Mouse (Mus musculus) retina, embryonic 14.5 days (tissue): Measurements from ENCODE around the gene Tmem30c.

Experiments
- DNase-seq: peaks from one replicate; pipeline ENCODE4 v3.0.0-alpha.2; 2015; ENCODE audit warnings: low spot score

Gene Tmem30c

DNA sequence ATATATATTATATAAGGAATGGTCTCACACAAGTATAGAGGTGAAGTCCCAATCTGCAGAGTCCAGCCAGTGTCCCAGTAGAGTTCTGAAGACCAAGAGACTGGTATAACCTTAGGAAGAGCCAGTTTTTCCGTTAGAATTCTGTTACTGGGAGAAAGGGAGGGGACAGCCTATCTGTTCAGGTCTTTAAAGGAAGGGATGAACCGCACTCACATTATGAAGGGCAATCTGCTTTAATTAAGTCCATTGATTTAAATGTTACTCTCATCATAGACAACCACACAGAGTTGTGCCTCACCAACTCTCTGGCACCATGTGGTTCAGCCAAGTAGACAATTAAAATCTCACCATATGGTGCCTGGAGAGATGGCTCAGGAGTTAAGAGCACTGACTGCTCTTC is at the start of gene Tmem30c:
Tmem30c (minus strand) TSS at position 101 of the 400 bp plus-strand sequence.
- no peak for DNase-seq

DNA sequence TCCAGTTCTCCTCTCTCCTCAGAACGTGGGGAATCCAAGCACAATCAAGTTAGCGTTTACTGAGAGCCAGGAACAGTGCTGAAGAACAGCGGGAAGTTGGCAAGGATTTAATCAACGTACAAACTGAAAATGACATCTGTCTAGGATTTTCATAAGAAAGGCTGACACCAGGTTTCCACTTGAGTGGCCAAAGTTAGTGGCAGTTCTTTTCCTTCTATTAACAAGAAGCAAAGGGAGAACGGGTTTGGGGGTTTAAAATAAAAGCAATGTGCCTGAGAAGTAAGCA is 47.9 kb upstream of the Tmem30c start:
- peak; percentile 75 for DNase-seq

DNA sequence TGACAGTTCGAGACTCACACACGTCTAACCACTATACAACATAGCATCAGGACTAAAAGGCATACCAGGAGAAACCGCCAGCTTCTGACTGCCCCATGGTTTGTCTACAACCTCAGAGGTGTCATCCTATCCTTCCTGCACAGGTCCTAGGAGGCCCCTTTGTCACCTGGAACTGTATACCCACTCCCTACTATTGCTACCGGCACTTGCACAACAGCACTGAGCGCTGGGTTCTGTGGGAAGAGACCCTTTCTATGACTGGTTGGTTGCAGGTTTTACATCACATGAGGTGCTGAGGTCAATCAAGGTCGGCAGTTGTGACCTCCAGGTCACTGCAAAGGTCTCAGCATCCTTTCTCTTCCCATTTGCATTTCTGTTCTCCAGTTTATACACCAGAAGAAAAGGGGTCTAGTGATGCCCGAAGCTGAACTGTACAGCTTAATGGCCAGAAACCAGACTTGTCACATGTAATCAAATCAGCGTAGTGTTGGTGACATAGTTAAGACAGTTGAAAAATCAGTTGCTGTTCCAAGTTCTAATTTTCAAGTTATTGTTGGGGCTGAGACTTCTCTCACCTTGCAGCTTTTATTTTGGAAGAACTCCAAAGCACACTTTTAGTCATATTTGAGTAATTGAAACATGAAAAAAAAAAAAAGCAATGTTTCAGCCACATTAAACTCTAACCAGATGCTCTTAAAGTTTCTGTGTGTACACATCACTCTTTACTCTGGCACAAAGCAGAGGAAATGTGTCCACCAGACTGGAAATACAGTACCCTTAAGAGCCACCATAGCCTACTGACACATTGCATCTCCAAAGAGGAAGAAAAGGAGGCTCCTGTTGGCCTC is 47.3 kb upstream of the Tmem30c start:
- DNase-seq: peak; percentile 75

DNA sequence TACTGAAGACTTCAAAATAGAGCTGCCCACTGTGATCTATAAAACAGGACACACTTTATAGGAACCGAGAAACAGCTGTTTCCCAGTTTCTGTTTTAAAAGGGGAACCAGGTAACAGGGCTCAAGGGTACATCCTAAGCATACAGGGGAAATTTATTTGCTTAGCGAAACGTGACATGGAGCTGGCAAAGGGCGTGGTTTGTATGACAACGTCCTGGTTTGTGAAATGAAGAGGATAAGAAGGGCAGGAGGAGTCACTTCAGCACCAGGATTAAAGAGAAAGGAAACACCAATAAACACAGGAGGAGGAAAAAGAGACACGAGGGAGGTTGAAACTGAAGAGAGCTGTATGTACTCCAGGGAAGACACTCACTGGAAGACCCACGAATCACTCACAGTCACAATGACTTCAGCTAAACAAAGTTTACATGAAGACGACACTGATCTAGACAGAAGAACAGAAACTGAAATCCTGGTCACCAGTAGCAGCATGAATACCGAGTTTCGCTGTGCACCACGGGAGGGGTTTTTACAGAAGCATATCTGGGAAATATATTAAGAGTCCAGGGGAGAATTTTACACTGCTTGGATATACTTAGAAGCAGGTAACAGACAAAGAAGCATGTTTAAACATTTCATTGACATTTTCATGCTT is 44.2 kb upstream of the Tmem30c start:
- no peak for DNase-seq

DNA sequence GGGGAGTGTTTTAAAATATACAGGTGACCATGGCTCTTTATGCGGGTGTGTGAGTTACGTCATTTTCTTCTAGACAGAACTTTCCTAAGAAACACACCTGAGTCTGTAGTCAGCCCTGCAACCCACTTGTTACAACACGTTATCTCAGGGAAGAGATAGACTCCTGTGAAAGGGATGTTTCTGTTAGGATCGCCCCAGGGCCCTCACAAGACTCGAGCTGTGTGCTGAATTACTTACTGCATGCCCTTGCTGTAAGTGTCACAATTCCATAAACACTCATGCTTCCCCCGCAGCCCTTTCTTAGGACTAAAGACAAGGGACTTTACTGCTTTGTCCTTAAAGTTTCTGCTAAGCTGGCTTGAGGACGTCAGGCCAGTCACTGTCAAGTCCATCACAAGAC is 39.6 kb upstream of the Tmem30c start:
- DNase-seq: no peak

DNA sequence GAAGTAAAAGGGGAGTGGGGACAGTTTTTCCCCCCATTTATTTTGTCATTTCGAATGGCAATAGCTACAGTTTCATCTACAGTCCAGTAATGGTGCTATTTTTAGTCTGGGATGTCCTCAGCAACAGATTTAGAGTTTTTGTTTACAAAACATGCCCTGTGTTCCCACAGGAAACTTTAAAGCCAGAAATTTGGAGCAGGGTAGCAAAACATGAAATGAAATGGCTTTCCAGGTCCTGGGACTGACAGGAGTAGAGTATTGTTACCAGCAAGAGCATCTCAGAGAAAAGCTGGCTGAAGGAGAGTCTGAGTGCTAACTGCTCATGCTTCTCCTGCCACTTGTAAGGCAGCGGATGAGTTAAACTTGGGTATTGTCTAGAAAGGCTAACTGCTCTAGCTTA is 37.4 kb upstream of the Tmem30c start:
- DNase-seq: no peak

DNA sequence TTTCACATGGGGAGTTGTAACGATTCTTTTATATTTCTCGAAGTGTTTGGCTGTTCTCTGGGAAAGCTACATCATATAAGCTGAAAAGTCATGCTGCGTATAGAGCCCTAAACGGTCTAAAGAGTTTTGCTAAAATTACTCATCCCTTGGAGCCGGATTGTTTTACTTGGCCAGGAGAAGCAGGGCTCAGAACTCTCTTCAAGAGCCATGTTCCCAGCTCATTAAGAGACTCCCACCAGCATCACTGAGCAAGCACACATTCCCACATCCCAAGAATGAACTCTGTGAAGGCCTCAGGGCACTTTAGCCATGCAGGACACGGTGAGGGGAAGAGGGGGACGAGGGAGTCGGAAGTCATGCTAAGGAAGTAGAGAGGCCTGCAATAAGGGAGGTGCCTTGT is 36.4 kb upstream of the Tmem30c start:
- no peak for DNase-seq

DNA sequence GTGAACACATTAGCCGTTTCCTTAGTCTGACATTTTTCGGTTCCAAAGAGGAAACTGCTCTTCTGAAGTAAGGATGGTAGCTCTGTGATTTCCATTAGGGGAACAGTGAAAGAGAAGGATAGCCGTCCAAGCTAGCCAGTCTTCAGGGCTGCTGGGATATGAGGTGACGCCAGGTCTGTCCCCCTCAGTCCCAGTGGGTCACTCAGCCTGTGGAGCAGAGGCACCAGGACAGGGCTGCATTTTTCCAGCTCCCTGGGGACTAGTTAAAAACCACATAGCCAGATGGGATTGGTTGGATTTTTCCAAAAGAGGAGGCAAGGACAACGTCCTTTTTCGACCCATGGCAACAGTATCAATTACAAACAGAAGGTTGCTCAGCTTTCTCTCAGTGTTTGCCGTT is 34.3 kb upstream of the Tmem30c start:
- no peak for DNase-seq

DNA sequence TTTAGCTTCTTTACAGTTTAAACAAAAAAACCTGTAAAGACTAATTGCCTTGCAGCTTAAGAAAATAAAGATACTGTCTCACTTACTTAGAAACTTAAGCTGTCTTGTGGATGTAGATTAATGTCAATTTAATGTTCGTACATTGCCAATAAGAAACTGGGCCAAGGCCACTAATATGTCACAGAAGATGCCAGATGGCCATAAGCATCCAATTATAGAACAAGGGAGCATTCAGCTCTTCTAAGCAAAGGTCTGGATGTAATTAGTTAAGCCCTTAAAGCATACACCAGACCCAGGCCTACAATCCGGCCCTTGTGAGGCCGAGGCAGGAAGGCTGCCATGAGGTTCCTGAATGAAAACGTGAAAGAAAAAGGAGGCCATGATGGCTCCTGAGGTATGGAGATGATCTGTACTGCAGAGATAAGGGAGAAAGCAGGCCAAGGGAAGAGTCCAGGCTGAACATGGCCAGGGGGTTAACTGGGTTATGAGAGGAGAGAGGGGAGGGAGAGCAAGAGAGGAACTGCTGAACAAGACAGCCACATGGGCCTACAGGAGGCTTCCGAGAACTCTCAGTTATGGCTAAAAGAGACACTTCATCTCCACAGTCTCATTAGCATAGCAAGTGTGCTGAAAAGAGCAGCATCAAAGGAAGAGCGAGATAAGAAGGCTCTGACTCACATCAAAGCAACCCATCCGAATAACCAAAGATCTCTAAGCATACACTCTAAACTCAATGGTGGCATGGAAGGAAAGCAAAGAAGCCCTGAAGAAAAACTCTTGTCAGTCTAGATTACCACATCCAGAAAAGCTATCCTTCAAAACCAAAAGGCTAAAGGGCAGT is 26.8 kb upstream of the Tmem30c start:
- peak; percentile 41 for DNase-seq

DNA sequence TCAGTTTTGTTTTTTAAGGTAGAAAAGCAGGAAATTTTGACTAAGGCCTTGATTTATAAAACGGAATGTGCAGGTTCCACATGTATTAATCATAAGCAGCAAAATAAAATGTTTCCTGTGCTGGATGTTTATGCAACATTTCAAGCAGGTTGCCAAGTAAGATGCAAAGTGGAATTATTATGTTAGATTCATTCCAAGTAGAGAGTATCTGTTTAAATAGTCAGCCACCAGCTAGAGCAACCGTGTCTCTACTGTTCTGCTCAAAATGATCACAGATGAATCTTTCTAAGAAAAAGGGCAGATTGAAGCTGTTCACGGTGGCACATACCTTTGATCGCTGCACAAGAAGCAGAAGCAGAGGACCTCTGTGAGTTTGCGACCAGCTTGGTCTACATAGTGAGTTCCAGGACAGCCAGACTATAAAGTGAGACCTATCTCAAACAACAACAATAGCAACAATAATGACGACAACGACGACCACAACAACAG is 26.0 kb upstream of the Tmem30c start:
- no peak for DNase-seq

DNA sequence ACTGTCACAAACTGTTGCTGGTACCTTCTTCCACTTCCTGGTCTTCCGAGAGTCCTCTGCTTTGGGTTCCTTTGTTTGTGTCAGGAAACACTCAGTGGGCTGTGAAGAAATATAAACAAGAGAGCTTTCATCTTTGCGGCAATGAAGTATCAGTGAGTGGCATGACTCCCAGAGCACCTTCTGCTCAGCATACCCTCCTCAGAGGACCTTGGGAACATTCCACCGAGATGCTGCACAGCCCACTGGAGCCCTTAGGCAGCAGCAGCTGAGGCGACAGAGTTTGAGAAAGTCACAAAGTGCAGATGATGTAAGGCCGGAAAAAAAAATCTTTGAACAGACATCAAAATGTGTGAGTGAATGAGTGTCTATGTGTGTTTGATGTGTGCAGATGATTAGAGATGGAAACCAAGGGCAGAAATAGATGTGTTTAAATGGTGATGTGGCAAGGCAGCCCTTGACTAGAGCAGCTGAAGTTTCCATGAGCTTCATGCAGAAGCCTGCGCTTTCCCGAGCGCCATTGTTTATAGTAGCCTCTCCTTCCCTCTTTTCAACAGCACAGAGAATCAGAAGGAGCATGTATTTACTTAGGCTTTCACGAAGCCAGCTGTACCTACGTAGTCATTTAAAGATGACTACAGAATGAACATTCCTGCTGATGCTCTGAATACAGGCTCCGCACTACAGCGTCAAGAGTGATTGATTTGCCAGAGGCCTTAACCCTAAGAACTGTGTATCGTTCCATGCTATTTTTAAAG is 25.4 kb upstream of the Tmem30c start:
- DNase-seq: no peak

DNA sequence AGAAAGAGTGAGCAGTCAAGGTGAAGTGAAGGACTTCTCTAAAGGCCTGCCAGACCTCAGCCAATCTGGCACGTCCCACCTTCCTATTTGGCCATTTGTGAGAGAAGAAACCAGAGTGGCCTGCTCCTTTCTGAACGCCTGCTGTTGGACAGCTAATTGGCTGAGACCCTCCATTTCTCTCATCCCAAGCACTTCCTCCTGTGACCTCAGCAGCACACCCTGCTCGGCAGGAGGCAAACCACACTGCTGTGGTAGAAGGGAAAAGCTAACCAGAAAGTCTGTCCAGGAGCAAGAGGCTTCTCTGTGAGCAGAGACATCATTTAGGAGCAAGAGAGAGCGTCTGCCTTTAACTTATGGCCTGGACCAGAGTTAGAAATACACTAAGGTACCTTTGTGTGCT is 24.5 kb upstream of the Tmem30c start:
- DNase-seq: no peak

DNA sequence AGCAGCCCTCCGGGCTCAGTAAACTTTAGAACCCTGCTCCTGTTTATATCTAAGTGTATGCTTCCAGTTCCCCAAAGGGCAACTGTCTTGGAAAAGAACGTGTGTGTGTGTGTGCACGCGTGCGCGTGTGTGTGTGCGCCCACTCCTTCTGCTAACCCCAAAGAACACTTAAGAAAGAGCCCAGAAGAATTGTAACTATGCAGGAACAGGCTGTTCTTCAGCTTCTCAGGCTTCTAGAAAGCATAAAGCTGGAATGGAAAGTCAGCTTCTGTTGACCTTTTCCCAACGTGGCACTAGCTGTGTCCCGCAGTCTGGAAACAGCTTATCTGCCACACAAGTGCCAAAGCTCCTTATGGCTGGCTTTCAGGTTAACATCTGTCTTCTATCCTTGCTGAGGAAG is 22.4 kb upstream of the Tmem30c start:
- no peak for DNase-seq

DNA sequence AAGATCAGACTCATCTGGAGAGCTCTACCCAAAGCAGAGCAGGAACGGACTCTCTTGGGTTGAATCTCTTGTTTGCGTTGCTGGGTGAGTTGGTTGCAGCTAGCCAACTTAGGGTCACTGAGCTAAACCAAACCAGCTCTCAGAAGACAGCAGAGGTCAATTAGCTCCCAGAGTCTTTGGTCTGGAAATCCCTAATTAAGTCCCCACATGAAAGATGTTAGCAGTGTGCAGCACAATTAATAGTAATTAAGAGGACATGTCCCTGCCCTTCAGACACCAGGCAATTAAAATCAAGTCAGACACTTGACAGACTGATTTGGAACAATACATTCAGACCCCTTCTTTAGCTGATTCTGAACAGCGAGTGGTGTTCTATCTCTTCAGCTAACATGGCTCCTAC is 21.6 kb upstream of the Tmem30c start:
- peak; percentile 81 for DNase-seq

DNA sequence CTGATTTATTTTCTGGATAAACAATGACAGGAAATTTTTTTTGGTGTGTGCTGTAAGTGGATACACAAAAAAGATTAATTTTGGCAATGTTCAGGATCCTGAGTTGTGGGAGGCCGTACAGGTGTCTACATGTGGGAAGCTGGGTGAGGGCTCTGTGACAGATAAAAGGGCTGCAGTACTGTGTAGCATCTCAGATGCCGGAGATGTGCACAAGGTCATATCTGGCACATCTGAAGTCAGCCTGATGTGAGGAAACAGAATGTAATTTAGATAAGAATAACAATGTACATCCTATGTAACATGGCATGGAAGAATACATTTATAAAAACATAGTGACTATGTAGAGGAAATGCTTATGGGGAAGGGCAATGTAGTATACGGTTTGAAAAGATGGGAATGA is 20.8 kb upstream of the Tmem30c start:
- DNase-seq: no peak

DNA sequence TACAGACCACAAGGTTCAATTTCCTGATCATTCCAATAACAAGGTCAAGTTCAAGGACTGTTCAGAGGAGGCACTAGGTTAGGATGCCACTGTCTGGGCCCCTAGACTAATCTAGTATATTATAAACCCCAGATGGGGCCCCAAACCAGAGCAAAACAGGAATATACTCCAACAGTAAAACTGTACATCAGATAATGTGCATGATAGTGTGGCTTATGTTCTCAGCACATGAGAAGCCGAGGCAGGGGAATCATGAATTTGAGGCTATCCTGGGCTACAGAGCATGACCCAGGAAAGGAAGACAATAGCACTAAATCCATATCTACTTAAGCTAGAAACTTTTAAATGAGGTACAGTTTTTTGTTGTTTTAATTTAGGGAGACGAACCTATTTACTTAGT is 19.5 kb upstream of the Tmem30c start:
- DNase-seq: no peak

DNA sequence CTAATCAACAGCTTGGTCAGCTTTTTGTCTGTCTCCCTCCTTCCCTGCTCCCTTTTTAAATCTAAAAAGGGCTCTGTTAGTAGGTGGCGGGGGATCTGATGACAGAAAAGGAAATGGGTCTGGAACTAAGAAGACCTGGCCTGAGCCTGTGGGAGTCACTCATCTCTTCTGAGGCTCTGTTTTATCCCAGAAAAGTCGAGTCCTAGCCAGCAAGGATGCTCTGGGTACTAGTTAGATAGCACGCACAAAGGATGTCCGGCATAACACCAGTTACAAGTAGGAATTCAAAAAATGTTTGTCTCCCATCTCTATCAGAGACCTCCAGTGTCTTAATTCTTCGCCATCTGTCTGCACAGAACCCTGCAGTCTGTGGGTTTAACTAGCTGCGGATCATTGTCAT is 12.8 kb upstream of the Tmem30c start:
- no peak for DNase-seq

DNA sequence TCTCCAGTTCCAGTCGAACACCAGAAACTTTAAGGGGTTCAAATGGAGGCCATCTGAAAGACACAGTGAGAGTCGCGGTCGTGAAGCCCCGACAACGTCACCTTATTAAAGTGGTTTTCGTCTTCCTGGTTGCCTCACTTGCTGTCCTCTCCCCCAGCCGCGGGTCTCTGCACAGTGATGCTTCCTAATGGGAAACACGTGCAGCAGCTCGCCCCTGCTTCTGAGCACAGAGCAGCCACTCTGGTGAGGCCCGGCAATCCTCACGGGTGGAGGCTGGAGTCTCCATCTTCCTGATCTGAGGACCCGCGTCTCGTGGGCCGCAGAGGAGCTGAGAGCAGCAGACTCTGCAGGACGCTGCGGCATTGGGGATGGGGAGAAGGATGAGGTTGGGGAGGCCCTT is 11.1 kb upstream of the Tmem30c start:
- DNase-seq: no peak

DNA sequence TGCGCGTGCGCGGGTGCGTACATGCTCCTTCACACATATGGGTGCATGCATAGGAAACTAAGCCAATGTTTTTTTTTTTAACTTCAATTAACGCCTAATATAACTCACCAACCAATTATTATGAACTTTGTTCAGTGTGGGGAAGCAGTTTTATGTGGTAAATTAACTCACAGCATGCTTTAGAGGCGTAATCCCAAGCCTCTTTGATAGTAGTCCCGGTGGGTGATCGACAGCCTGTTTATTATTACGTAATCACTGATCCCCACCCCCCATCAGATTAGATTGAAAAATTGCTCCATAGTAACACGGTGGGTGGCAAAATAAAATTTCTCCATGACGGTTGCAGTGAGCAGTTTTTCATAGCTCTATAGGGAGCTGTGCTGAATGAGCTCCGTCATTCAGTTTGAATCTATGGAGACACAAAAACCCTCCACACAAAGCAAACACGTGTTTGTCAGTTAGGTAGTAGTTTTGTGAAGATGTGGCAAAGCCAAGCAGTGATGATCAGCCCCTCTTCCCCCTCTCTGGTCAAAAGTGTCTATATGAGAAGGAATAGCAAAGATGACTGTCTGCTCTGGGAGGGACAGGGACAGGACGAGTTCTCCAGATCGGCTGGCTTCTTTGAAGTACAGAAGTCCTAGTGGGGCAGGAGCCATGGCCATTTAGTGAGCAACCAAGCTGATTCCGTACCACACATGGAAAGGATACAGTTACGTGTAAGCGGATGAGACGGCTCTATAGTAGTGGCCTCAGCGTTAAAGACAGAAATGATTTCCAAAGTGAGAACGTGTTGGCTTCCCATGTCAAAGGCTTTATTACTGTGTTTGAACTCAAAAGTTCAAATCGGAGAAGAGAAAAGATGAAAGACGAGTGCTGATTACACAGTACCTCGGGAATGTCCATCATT is 10.4 kb upstream of the Tmem30c start:
- DNase-seq: no peak

DNA sequence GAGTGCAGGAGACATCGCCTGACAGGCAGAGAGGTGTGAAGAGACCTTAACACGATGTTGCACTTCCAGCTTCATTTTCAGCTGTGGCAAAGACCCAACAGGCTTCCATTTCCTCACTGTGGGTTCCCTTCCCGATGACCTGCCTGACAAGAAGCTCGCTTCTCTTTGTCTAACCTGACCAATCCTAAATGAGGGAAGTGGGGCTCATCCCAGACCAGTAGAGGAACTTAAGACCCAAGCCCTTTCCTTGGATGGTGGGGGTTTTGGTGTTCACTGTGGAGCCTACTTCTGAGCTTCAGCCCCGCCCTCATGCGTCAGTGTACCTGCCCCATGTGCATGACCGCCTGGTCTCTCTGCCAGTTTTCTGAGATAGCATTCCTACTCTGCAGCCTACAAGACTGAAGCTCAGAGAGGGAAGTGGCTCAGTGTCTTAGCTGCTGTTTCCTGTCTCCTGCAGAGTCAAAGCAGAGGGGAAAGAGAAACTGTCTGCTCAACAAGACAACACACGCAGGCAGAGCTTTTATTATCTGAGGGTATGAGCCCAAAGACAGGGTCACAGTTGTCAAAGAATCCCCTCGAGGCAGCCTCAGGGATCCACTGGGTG is 8.9 kb upstream of the Tmem30c start:
- no peak for DNase-seq
